In the genomic region with DNA sequence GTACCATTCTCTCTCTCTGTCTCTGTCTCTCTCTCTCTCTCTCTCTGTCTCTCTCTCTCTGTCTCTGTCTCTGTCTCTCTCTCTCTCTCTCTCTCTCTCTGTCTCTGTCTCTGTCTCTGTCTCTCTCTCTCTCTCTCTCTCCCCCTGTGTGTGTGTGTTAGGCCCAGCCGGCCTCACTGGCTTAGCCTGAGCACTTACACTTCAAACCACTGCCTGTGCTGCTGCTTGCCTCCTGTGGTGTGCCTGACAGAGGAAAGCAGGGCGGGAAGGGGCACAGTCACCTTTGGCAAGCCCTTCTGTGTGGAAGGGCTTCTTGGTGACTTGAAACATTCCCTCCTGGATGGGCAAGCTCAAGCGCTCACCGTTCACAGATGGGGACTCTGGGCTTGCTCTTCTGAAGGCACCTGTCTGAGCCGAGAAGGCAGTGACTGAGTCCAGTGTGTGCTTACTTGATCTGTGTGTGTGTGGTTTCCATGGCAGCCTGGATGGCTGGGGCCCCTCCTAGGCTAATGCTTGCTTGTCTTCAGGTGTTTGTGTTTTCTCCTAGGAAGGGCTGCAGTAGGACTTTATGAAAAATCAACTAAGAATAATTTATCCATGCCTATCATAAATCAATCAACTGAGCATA, we compare ENCODE assay signal across 11 mouse cellular contexts. TPM values are rescaled to one million over a fixed set of nuclear protein-coding genes. Genes with fewer than 3 reads are reported as not detected.
A peak's percentile ranks its signal among the peaks of the same experiment; 100 is the strongest.
DNase-seq lines count a peak whose midpoint lies in the region; ATAC-seq lines count a peak whose summit lies in the region.
"Had no signal": no experiment of that assay in that cellular context is flagged by ENCODE, and none has a peak within 500 bp of the region (broad histone marks: within the 10 kb centered on the region; RNA-seq: fewer than 3 reads in every experiment).

No protein-coding gene starts in this region.

- 48% methylated on average over 5 of the region's 5 CpGs for WGBS in hindbrain, embryonic 10.5 days
- WGBS in hindbrain, embryonic 11.5 days, result 42% methylated on average over 5 of the region's 5 CpGs
- WGBS in intestine, embryonic 15.5 days, result 52% methylated on average over 5 of the region's 5 CpGs
- WGBS in liver, embryonic 16.5 days (ENCODE audit: insufficient replicate concordance), result 49% methylated on average over 5 of the region's 5 CpGs

- H3K4me1 ChIP-seq in hindbrain, embryonic 10.5 days (replicated peaks), result peaks cover 12% of the 10 kb centered on the region
- H3K4me1 ChIP-seq in hindbrain, embryonic 11.5 days (replicated peaks; ENCODE audit: control insufficient read depth, insufficient read depth, low read length), result no peaks in the 10 kb centered on the region
- H3K4me1 ChIP-seq in intestine, embryonic 15.5 days (replicated peaks), result peaks cover 13% of the 10 kb centered on the region
- H3K4me1 ChIP-seq in liver, embryonic 16.5 days (ENCODE audit: control insufficient read depth, low read depth, low read length), result peaks cover 41% of the 10 kb centered on the region

- H3K9ac ChIP-seq in hindbrain, embryonic 11.5 days (ENCODE audit: low read depth, low read length), result no peak overlapping the region
- no peak overlapping the region for H3K9ac ChIP-seq in intestine, embryonic 15.5 days
- peak overlapping the region; percentile 56 for H3K9ac ChIP-seq in liver, embryonic 16.5 days (ENCODE audit: low read depth, low read length)

- peak overlapping the region; percentile 54; the same call in 1 of the 2 replicates for H3K27ac ChIP-seq in hindbrain, embryonic 10.5 days
- H3K27ac ChIP-seq in hindbrain, embryonic 11.5 days (ENCODE audit: low read depth, low read length), result no peak overlapping the region
- no peak overlapping the region for H3K27ac ChIP-seq in intestine, embryonic 15.5 days
- peak overlapping the region; percentile 93 for H3K27ac ChIP-seq in liver, embryonic 16.5 days (ENCODE audit: low read length)

- DNase-seq in hindbrain, embryonic 10.5 days (ENCODE audit: low spot score), result no peak
- DNase-seq in hindbrain, embryonic 11.5 days (ENCODE audit: low spot score), result no peak
- peak; percentile 37 for DNase-seq in ZHBTc4 (ENCODE audit: low read depth, low spot score)
- no peak for DNase-seq in left cerebral cortex, postnatal 25 days (ENCODE audit: low spot score in 2 of 2)
- no peak for DNase-seq in adrenal gland, adult (ENCODE audit: inconsistent age in 2 of 2, low spot score in 1 of 2)
- DNase-seq in gastrocnemius, postnatal 36 days, result no peak
- DNase-seq: cerebellum, postnatal 14 days; lung, postnatal 36 days; thymus, adult 2 months had no signal

- no peaks in the 10 kb centered on the region for H3K9me3 ChIP-seq in hindbrain, embryonic 10.5 days
- H3K9me3 ChIP-seq in hindbrain, embryonic 11.5 days (ENCODE audit: control insufficient read depth, low read length), result no peaks in the 10 kb centered on the region
- no peaks in the 10 kb centered on the region for H3K9me3 ChIP-seq in intestine, embryonic 15.5 days
- no peaks in the 10 kb centered on the region for H3K9me3 ChIP-seq in liver, embryonic 16.5 days (replicated peaks; ENCODE audit: control insufficient read depth, low read length)

- H3K4me2 ChIP-seq in hindbrain, embryonic 11.5 days (replicated peaks; ENCODE audit: low read depth, low read length), result no peak overlapping the region
- no peak overlapping the region for H3K4me2 ChIP-seq in intestine, embryonic 15.5 days (replicated peaks)
- H3K4me2 ChIP-seq in liver, embryonic 16.5 days (ENCODE audit: low read depth, low read length), result peak overlapping the region; percentile 62

- peaks cover 21% of the 10 kb centered on the region for H3K36me3 ChIP-seq in hindbrain, embryonic 10.5 days
- no peaks in the 10 kb centered on the region for H3K36me3 ChIP-seq in hindbrain, embryonic 11.5 days (ENCODE audit: control insufficient read depth, insufficient read depth, low read length)
- no peaks in the 10 kb centered on the region for H3K36me3 ChIP-seq in intestine, embryonic 15.5 days
- no peaks in the 10 kb centered on the region for H3K36me3 ChIP-seq in liver, embryonic 16.5 days (ENCODE audit: control insufficient read depth, insufficient read depth)

- no peak for ATAC-seq in hindbrain, embryonic 11.5 days (ENCODE audit: low FRiP score)
- ATAC-seq in intestine, embryonic 15.5 days, result peak; percentile 83
- peak; percentile 79 for ATAC-seq in liver, embryonic 16.5 days (ENCODE audit: low read depth)

- intact Hi-C loops in left cerebral cortex, postnatal 25 days (cut with DNase I), result no loop called here
- intact Hi-C loops in gastrocnemius, postnatal 36 days (cut with DNase I), result no loop called here

- no peaks in the 10 kb centered on the region for H3K27me3 ChIP-seq in hindbrain, embryonic 10.5 days (ENCODE audit: insufficient read depth, poor library complexity, severe bottlenecking)
- H3K27me3 ChIP-seq in hindbrain, embryonic 11.5 days (ENCODE audit: control insufficient read depth, insufficient read depth, low read length), result no peaks in the 10 kb centered on the region
- H3K27me3 ChIP-seq in intestine, embryonic 15.5 days (replicated peaks), result no peaks in the 10 kb centered on the region
- no peaks in the 10 kb centered on the region for H3K27me3 ChIP-seq in liver, embryonic 16.5 days (ENCODE audit: control insufficient read depth, insufficient read depth, low read depth, low read length)

- no peak overlapping the region for H3K4me3 ChIP-seq in hindbrain, embryonic 10.5 days
- H3K4me3 ChIP-seq in hindbrain, embryonic 11.5 days (ENCODE audit: low read depth, low read length), result no peak overlapping the region
- H3K4me3 ChIP-seq in intestine, embryonic 15.5 days (replicated peaks), result no peak overlapping the region
- H3K4me3 ChIP-seq in liver, embryonic 16.5 days (ENCODE audit: low read depth, low read length), result no peak overlapping the region

RNA-seq across cellular contexts. Expression of a gene that starts 48.2 kb away (rescaled TPM):
- polyA plus RNA-seq in hindbrain, embryonic 10.5 days (2016; fragmentation: Nextera tagmentation; extraction: Ambion mirVana), result 43.6 and 45.6 TPM in 2 replicates
- polyA plus RNA-seq in hindbrain, embryonic 11.5 days (2014; fragmentation: Nextera tagmentation; extraction: Ambion mirVana), result 59.5 and 61.2 TPM in 2 replicates
- polyA plus RNA-seq in intestine, embryonic 15.5 days (2015; fragmentation: Nextera tagmentation; extraction: Ambion mirVana), result 22.2 and 26.1 TPM in 2 replicates
- 2.8 and 3.9 TPM in 2 replicates for polyA plus RNA-seq in liver, embryonic 16.5 days (2015; fragmentation: Nextera tagmentation; extraction: Ambion mirVana)
- 10 to 100 TPM; 68.9 to 84.2 TPM for total RNA-seq in left cerebral cortex, postnatal 25 days (2021)
- total RNA-seq in gastrocnemius, postnatal 36 days (2021), result 1 to 10 TPM; 2.3 to 2.4 TPM

Comparison
In these comparisons a context has a peak if more than half of its experiments do, and no peak if none do; other contexts are left out.
1. H3K27ac ChIP-seq: peak in hindbrain, embryonic 10.5 days (single experiment) and liver, embryonic 16.5 days (single experiment); none in hindbrain, embryonic 11.5 days (single experiment) and intestine, embryonic 15.5 days (single experiment).